Mouse (Mus musculus) ovary, adult 18-20 months (tissue): Measurements from ENCODE around the gene Macrod2.

Experiments used
- DNase-seq: peaks from one replicate; pipeline ENCODE4 v3.0.0; 2022; ENCODE audit warnings: low spot score, mixed read lengths

Gene Macrod2

DNA sequence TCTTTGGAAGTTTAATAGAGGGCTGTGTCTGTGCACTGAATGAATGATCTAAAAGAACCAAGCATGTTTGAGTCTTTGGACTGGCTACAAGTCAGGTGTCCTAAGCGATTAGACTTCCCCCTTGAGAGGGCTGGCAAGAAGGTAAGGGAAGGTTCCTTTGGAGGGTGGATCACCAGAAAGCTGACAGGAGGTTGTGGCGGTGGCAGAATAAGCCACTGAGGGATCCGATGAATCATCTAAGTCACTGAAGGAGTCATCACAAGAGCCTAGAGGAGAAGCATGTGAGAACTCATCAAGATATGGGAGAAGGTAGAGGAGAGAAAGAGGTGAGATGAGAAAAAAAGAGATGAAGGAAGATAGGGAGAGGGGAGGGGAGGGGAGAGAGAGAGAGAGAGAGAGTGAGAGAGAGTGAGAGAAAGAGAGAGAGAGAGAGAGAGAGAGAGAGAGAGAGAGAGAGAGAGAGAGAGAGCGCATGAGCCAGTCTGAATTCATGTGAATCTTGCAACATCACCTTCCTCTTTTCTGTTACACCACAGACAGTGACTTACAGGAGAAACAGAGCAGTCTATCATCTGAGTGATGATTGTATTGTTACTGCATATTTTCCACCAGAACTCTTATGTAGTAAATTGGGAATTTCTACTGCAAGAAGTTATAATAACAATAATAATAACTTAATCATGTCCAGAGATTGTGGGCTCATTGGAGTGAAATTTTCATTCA lies 398.9 kb downstream of the Macrod2 start:
- DNase-seq, result no peak

DNA sequence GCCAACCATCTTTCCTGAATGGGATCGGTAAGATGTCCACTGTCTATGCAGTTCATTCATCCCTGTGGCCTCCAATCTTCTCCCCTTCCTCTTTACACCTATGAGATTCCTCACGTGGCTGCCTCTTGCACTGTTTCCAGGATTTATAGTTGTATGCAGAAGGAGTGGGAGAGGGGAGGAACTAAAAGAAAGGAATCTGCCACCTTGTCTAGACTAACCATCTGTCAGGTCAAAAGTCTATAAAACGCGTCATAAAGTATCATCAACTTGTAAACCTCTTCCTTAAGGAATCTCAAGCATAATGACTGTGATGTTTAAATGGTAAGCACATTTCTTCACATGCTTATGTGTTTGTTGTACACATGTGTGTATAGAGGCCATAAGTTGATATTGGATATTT lies 416.6 kb downstream of the Macrod2 start:
- no peak for DNase-seq

DNA sequence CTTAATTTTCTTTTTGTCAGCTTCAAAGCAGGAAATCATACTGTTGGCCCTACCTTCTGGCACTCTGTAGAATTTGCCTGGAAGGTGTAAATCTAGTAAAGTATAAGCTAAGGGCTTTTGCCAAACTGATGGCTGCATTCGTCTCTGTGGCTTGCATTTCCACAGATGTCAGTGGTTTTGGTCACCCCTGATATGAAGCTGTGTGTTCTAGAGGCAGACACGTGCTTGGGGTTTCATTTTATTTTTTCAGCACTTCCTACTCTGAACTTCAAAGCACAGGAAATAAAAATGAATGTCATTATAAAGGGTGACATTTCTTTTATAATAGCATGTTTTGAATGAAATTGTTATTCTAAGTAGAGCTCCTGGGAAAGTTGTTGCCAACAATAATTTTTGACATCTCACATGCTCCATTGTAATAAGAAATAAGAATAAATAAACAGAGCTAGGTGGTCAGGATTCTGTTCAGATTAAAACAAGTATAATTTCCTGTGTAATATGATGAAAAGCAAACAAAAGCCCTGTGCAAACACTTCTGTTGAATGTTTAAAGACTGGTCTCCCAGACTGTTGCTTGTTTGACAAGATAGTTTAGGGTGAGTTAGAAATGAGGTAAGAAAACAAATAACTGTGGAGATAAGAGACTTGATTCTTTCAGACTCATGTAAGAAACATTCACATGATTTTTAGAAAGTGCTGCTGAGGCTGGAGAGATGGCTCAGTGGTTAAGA lies 424.4 kb downstream of the Macrod2 start:
- DNase-seq, result no peak

DNA sequence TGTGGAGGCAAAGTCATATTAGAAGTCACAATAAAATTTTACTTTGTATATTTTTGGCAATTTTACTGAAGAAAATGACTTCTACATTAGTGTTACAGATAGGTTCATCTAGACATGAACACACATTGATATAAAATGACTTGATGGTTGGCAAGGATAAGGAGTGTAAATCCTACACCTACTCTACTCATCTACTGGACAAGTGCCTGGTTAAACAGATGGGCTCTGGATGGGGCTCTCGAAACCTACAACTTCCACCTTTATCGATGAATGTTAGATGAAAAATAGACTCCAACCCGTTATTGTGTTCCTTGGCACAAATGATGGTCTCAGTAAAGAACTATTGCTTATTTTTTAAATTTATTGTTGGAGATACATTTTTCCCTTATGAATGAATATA lies 427.3 kb downstream of the Macrod2 start:
- DNase-seq, result no peak

DNA sequence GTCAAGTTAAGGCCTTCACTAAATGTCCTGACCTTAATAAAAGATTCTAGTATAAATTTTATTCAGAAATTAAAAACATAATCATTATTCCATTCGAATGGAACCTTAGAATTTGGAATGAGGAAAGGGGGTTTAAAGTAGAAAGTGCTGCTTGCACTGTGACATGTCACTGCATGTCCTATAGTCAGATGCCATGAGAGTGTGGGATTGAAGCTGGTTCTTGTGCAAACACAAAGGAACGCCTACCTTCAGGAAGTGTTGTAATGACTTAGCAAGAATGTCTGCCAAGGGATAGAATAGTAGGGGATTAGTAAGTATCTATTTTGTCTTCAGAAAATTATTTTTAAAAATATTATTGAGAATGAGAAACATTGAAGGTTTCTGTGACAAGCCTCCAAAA lies 431.1 kb downstream of the Macrod2 start:
- no peak for DNase-seq

DNA sequence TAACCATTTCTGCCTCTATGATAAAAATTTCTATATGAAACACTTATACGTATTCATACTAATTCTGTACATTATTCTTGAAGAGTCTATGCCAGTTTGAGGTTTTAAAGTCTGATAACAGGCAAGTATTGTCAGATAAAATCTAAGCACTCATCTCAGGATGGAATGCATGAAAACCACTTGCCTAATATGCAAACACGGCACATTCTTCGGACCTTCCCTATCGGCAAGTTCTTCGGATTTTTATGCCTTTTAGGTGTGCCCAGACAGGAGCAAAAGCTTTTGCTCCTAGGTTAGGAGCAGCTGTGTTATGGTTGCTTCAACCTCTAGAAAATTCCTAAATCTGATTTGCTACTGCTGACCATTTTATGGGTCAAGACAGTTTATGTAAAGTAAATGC lies 433.8 kb downstream of the Macrod2 start:
- no peak for DNase-seq

DNA sequence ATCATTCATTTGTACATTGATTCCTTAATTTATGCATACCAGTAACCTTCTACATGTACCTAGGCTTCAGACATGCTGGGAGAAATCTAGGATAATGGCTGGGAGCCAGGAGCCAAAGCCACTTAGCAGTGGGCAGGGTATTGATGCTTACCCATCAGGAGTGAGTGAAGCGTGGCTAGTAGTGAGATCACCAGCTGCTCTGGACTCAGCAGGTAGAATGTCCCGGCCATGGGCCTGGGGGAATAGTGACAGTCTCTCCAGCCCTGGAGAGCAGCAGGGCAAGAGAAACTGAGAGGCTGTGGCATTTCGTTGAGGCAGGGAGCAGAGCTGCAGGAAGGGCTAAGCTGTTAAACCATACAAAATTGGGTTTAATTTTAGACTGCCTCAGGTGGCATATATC lies 435.0 kb downstream of the Macrod2 start:
- DNase-seq, result no peak

DNA sequence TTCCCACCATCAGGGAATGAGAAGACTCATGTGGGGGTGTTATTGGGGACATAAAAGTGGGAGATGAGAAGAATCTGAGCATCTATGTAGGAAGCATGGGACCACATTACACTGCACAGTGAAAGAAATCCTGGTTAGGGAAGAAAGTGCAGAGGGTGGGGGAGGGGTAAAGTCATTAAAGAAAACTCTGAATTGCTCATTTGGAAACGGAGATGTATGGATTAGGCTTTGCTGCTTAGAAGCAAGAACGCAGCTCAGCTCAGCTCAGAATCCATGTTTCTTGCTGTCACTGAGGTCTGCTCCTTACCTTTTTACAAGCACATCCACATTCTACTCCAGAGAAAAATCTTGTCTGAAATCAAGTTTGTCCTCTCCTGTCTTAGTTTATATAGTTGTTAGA lies 444.3 kb downstream of the Macrod2 start:
- no peak for DNase-seq

DNA sequence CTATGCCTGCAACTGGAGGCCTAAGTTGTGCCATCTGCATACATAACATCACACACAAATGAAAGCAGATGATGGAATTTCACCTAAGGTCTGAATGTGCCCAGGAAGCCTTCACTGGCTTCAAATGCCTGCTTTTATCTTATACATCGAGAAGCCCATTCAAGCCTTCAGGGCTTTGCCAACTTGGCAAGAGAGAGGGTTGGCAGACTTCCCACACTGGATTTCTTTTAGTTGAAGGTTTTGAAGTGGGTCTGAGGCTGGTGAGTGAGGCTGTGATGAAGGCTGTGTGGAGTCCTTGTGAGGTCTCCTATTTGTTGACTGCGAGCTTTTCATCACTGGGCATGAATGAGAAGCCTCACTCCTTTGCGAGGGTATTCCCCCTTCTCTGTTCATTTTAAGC lies 444.8 kb downstream of the Macrod2 start:
- DNase-seq, result peak; percentile 56

DNA sequence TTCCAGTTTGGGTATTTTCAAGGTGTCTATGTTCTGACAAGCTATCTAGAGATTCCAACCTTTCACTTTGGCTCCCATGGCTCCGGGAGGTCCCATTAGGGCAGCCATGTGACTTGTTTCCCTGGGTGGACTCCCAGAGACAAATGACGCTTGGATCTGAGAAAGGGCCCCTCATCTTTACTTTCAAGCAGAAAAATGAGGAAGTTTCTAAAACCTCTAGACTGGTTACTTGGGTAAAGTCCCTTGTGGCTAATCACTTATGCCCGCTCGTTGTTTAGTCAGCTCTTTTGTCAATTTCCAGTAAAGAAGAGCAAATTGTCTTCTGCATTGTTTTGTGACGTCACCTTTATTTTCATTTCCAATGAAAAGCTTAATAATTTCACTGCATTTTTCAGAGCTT lies 448.9 kb downstream of the Macrod2 start:
- DNase-seq, result no peak

DNA sequence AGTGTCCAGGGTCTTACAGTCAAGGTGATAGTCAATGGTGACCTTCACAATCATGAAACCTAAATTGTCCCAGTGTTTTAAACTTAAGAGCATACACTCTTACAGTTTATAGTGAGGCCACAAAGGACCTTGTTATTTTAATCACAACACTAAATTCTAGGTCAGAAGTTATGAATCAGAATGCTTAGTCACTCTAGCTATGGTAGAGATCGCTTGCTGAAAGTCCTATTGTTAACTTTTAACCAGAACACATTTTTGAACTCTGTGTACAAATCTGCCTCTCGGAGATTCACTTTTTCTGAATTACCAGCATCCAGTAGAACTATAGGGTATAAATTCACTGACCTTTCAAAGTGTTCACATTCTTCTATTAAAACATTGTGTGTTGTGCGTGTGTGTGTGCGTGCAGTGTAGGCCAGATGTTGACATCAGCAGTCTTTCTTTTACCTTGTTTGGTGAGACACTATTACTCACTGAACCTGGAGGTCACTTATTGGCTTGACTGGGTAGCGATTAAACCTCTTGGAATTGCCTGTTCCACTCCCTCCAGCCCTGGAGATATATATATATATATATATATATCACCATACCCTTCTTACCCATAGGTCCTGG lies 452.8 kb downstream of the Macrod2 start:
- DNase-seq, result no peak

DNA sequence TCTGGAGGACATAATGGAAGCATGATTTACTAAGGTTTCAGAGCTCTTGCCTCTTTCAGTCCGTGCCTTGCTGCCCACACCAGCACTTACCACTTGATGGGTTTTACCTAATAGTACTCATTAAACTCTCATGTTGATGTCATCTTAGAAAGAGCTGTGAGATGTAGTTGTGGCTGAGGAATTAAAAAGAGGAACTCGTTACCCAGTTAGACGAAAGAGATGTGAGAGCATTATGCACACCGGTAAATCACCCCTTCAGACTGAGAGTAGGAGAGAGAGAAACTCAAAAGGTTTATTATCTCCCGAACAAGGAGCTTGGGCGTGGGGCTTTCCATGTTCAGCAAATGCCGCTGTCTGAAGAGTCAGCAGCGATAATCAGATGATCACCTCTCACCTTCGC lies 458.4 kb downstream of the Macrod2 start:
- no peak for DNase-seq

DNA sequence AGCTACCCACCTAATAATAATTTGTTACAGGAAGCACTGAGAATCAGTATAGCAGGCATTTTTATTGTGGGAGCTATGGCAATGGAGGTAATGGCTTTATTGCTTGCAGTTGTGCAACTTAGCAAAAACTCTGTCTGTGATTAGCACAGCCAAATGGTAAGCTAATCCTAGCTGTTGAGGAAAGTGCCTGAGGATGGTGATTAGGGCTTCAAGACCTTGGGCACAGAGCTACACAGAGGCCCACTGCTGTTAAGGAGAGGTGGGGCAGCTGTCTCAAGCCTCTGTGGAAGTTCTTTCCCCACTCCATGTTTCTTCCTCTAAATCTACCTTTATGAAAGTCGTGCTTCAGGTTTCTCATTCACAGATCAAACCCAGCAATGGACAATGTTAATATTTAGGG lies 466.2 kb downstream of the Macrod2 start:
- no peak for DNase-seq

DNA sequence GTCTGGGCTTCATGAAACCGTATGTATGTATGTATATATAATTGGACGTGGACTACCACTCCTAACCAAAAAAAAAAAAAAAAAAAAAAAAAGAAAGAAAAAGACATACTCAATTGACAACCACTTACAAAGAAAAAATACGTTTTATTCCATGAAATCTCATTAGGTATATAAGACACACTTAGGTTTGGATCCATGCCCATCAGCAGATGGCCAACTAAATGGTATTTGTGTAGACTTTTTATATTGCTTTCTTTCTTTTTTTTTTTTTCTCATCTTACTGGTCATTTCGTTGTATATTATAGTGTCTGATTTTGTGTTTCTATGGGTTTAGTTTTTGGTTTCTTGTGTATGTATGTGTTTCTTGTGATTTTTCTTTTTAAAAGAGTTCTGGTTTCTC lies 467.6 kb downstream of the Macrod2 start:
- no peak for DNase-seq

DNA sequence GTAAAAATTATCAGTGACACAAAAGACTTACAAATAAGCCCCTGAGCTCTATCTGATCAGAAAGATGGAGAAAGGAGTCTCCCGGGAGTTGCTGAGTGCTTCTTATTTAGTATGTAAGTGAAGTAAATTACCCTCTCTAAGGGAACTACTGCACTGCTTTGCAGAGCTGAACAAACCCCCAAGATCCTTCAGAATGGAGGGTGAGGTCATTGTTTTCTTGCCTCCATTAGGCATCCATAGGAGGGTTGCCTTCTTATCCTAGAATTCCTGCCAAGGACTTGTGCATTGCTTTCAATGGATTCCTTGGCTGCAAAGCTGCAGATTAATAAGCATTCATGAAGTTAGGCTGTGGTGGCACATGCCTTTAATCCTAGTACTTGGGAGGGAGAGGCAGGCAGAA lies 470.5 kb downstream of the Macrod2 start:
- DNase-seq, result no peak

DNA sequence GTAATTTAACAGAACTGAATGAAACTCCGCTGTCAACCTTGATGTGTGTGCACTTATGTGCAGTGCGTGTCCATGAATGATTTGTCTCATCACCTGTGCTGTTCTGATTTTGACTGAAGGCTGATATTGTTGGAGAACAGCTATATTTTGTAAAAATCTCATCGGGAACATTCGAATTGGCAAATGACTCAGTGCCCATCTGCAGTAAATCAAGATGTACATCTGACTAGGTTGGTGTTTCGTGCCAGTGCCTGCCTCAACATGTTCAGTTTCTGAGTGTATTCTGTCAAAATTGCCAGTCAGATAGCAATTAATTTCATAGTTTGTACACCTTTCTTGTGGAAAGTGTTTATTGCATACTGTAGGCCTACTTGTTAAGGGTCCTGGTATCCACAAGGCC lies 472.0 kb downstream of the Macrod2 start:
- DNase-seq, result no peak

DNA sequence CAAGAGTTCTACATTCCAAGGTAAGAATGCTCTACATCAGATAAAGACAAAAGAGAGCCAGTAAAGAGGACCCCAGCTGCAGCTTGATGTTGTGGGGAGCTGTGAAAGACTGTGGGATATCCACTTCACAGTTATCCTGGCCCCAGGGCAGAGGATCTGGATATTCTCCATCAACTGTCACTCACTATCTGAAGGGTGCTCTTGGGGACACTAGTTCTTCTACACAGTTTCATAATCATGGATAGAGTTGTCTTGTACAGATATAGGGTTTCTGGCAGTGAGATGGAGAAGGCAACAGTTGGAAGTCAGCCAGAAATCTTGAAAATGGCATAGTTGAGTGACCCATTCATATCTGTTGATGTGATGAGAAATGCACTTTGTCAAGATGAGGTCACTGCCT lies 490.1 kb downstream of the Macrod2 start:
- DNase-seq, result no peak

DNA sequence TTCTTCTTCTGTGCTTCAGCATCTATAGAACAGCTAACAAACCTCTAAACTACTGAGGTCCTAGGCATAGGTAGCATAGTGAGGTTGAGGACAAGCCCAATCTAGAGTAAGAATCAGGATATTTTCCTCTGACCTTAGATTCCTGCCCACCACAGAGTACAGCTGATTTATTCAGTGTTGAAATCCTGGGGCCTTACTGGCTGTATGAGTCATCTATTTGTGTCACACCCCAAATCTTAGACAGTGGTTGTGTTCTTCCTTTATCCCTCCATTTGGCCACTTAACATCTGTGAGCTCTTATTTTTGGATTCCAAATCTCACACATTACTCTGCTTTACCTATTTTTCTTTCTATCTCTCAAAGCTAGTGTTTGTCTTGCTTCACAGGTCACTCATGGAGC lies 495.6 kb downstream of the Macrod2 start:
- no peak for DNase-seq

DNA sequence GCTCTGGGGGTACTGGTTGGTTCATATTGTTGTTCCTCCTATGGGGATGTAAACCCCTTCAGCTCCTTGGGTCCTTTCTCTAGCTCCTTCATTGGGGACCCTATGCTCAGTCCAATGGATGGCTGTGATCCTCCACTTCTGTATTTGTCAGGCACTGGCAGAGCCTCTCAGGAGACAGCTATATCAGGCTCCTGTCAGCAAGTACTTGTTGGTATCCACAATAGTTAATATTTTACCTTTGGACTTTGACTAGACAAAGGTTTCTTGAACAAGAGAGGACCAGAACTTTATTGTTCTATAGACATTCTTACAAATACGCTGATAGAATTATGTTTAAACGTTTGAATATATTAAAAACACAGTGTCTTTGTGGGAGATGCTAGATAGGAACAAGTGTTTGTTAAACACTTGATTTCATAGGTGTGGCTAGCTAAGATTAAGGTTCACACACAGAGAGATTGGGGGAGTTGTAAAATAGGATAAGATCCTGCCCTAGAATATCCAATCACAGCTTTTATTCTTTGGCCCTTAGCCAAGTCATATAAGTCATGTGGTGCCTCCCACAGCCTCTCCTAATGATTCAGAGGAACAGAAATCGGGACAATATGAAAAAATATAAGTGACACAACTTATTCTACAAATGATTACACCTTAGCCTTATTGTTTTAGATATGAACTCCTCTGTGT lies 501.4 kb downstream of the Macrod2 start:
- DNase-seq, result no peak

DNA sequence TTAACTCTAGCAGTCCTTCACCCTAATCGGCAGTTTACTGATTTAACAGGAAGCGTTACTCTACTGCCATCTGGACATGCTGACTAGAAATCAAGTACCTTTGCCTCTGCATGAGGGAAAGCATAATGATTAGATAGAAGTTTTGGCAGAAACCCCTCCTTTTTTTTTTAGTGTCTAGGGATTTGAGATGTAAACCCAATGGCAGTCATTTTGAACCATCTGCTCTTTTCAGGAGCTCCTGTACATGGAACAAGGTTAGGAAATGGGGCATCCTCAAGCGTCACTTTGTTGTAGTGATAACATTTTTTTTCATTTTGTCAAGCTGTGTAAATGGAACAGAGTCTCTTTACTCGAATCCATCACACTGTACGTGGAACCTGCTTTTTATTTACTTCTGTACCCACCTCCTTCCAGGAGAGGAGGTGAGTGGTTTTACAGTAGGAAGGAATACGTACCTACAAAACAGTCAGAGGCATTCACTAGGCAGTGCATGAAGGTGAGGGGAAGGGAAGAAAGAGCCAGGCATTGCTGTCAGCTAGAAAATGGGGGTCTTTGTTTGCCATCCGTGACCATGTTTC lies 503.4 kb downstream of the Macrod2 start:
- no peak for DNase-seq

DNA sequence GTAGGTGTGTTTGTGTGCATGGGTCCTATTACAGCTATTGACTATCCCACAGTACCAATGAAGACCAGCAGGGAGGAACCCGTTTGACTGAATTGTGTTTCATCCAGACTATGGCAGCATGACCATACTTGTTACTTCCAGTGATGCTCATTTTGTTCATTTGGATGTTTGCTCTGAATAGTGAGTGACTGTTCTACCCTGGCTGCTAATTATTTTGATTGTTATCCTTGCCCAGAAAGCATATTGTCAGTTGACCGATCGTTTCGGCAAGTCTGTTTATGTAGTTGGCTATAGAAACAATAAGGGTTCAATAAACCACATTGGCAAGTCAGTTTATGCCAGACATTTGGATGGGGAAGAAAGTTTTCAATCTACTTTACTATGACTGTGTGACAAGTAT lies 510.2 kb downstream of the Macrod2 start:
- no peak for DNase-seq

DNA sequence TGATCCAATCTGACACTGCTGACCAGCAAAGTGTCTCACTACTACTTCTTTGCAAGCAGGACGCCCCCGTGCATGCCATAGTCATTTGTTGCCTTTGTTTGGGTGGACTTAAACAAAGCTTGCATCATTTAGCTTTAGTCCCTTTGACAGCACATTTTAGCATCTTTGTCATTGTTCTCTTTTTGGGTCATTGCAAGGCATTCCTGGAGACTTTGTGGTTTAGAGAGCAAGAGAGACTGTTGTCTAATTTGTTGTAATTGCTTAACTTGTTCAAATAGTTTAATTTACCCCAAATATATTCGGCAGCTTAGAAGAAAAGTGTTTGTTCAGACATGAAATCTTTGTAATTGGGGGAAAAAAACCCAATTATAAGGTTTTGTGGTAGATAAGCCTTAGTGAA lies 511.0 kb downstream of the Macrod2 start:
- DNase-seq, result no peak

DNA sequence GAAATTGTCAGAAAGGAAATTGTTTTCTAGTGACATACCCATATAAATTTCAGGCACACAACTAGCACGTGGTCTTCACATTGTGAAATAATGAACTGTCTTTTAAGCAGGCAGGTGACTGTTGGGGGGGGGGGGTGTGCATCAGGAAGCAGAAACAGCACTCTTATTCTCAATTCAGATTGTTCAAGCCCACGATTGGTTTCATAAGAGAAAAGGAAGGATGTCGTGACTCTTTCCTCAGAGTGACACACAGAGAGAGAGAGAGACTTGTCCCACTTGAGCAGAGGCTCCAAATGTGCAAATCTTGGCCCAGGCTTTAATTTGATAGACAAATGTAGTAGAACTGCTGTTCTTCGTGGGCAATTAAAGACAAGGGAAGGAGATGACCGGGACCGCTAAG lies 516.4 kb downstream of the Macrod2 start:
- DNase-seq, result no peak
